Mouse (Mus musculus): ENCODE data around the gene Fosl1. TPM values are rescaled to one million over a fixed set of nuclear protein-coding genes. Genes with fewer than 3 reads are reported as not detected.
A peak's percentile ranks its signal among the peaks of the same experiment; 100 is the strongest.

Fosl1 gene
- polyA plus RNA-seq, 1 experiment from 2014 or later: 2.1 TPM

GRCm38 (mm10) chr19:5455037-5455436 lies 7.7 kb downstream of the Fosl1 start:
- DNase-seq (ENCODE audit: low read depth, low spot score) (no peak), ATAC-seq (no peak)
- H3K27me3 ChIP-seq: no peaks in the 10 kb centered on the region
- TF ChIP-seq CTCF (IDR thresholded peaks at IDR 0.05): no peak
- POLR2A ChIA-PET: interaction anchor here (2.7 to 4.2 kb wide), 3 partner anchors 7 to 33 kb away, joined by 16 to 30 read pairs (median 24); partner anchors contain the start of genes Fosl1 and Mus81
- CTCF ChIA-PET: interaction anchor here (1.0 to 6.6 kb wide), 3 partner anchors 11 to 22 kb away, joined by 3 to 62 read pairs (median 3); no protein-coding TSS in a partner anchor
- in situ Hi-C loops (cut with MboI; ENCODE audit: low pct_unique_long_range_greater_than_20kb): no loop called here

- TF ChIP-seq CTCF (IDR thresholded peaks at IDR 0.05): no peak
- ATAC-seq: no peak
- in situ Hi-C loops (cut with MboI; ENCODE audit: low pct_unique_long_range_greater_than_20kb): no loop called here
- CTCF ChIA-PET: interaction anchor here (2.6 to 6.6 kb wide), 2 partner anchors 23 to 26 kb away, joined by 12 to 62 read pairs; no protein-coding TSS in a partner anchor
- no peak for DNase-seq (ENCODE audit: low read depth, low spot score)
- POLR2A ChIA-PET: interaction anchor here (1.4 to 4.2 kb wide), 4 partner anchors 8 to 113 kb away, joined by 3 to 30 read pairs (median 20); partner anchors contain the start of genes Fosl1 and Mus81
- H3K27me3 ChIP-seq: no peaks in the 10 kb centered on the region
These were observed 8.2 kb downstream of the Fosl1 start for GRCm38 (mm10) chr19:5455568-5455967.

GRCm38 (mm10) chr19:5456241-5456921 lies 9.0 kb downstream of the Fosl1 start:
- ChIA-PET POLR2A (interaction anchor here (0.6 to 4.2 kb wide), 16 partner anchors 9 to 460 kb away, joined by 3 to 30 read pairs (median 3); partner anchors contain the start of genes AI837181, Ctsw, Drap1 and Efemp2), CTCF (interaction anchor here (0.9 to 6.6 kb wide), 5 partner anchors 10 to 73 kb away, joined by 4 to 62 read pairs (median 14); partner anchors contain the start of genes Fosl1 and Mus81)
- TF ChIP-seq CTCF (IDR thresholded peaks at IDR 0.05): no peak

GRCm38 (mm10) chr19:5456922-5457745 lies 9.8 kb downstream of the Fosl1 start:
- CTCF ChIA-PET: interaction anchor here (0.9 to 6.6 kb wide), 7 partner anchors 10 to 72 kb away, joined by 3 to 62 read pairs (median 12); partner anchors contain the start of genes Fosl1 and Mus81
- TF ChIP-seq CTCF (IDR thresholded peaks at IDR 0.05): no peak
- ATAC-seq (peak; percentile 77), DNase-seq (ENCODE audit: low read depth, low spot score) (no peak)
- POLR2A ChIA-PET: interaction anchor here (0.8 to 4.2 kb wide), 17 partner anchors 9 to 111 kb away, joined by 3 to 30 read pairs (median 4); partner anchors contain the start of genes AI837181, Ctsw, Drap1 and Efemp2
- H3K27me3 ChIP-seq: no peaks in the 10 kb centered on the region
- in situ Hi-C loops (cut with MboI; ENCODE audit: low pct_unique_long_range_greater_than_20kb): no loop called here

More at GRCm38 (mm10) chr19:5456241-5456921, 9.0 kb downstream of the Fosl1 start:
- ATAC-seq (peak; percentile 34), DNase-seq (ENCODE audit: low read depth, low spot score) (no peak)
- in situ Hi-C loops (cut with MboI; ENCODE audit: low pct_unique_long_range_greater_than_20kb): no loop called here
- no peaks in the 10 kb centered on the region for H3K27me3 ChIP-seq

DNA sequence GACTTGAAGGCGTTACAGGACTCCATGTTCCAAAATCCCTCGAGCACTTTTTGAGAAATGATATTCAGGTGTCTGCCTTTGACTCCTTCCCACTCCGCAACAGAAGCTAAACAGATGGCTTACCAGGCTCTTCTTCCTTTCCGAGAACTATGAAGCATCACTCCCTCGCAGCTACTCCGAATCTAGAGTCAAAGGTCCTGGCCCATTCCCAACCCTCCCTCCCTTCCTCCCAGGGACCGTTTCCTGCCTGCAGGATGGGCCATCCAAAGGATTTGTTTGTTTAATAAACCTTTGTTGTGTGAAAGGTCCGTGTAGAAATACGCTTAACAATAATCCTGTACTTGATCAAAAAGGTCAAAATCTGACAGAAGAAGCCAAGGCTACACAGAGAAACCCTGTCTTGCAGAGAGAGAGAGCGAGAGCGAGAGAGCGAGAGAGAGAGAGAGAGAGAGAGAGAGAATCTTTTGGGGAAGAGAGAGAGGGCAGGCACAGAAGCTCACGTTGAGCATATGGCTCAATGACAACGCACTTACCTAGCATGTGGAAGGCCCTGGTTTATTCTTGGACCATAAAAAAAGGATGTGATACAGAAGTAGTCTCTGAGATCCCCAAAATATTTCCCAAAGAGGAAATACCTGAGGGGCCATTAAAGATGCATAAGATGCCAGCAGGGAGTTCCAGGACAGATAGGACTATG lies 10.5 kb downstream of the Fosl1 start, which contains the start of gene Ccdc85b:
Gene Ccdc85b (minus strand): TSS at position 149 of the 697 bp plus-strand sequence.
- ATAC-seq: peak; percentile 8
- CTCF ChIA-PET: interaction anchor here (0.9 to 6.6 kb wide), 7 partner anchors 11 to 71 kb away, joined by 3 to 62 read pairs (median 12); partner anchors contain the start of genes Fosl1 and Mus81

GRCm38 (mm10) chr19:5459019-5459418 lies 11.7 kb downstream of the Fosl1 start:
- ChIA-PET CTCF (interaction anchor here (1.4 to 11.3 kb wide), 3 partner anchors 14 to 27 kb away, joined by 5 to 143 read pairs (median 62); partner anchors contain the start of genes Cfl1 and Mus81), POLR2A (interaction anchor here (0.7 to 4.1 kb wide), 6 partner anchors 12 to 29 kb away, joined by 3 to 30 read pairs (median 11); partner anchors contain the start of genes Efemp2 and Mus81)
- TF ChIP-seq CTCF (IDR thresholded peaks at IDR 0.05): no peak
- in situ Hi-C loops (cut with MboI; ENCODE audit: low pct_unique_long_range_greater_than_20kb): no loop called here
- no peaks in the 10 kb centered on the region for H3K27me3 ChIP-seq
- no peak for DNase-seq (ENCODE audit: low read depth, low spot score)
- ATAC-seq: no peak

More for the DNA sequence above, 10.5 kb downstream of the Fosl1 start, which contains the start of gene Ccdc85b:
- no peaks in the 10 kb centered on the region for H3K27me3 ChIP-seq
- POLR2A ChIA-PET: interaction anchor here (0.9 to 4.2 kb wide), 9 partner anchors 10 to 33 kb away, joined by 3 to 30 read pairs (median 9); partner anchors contain the start of genes Fosl1 and Mus81
- no peak for DNase-seq (ENCODE audit: low read depth, low spot score)
- in situ Hi-C loops (cut with MboI; ENCODE audit: low pct_unique_long_range_greater_than_20kb): no loop called here
- no peak for TF ChIP-seq CTCF (IDR thresholded peaks at IDR 0.05)

DNA sequence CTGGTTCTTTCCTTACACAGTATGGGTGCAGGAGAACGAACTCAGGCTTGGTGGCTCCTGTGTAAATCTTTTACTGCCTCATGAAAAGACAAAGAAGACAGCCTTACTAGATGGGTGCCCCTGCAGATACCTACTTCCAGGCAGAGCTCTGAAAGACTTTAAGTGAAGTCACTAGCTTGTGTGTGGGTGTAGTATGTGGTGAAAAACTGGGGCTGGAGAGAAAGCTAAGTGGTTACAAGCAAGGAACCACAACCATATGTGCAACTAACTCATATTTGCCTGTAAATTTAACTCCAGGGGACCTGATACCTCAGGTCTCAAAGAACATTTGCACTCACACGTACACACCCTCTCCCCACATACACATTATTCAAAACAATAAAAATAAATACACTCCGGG lies 12.5 kb downstream of the Fosl1 start:
- no peaks in the 10 kb centered on the region for H3K27me3 ChIP-seq
- in situ Hi-C loops (cut with MboI; ENCODE audit: low pct_unique_long_range_greater_than_20kb): no loop called here
- POLR2A ChIA-PET: interaction anchor here (0.7 to 4.1 kb wide), 6 partner anchors 11 to 28 kb away, joined by 3 to 29 read pairs (median 10); partner anchors contain the start of genes Efemp2 and Mus81
- CTCF ChIA-PET: interaction anchor here (0.9 to 11.3 kb wide), 4 partner anchors 15 to 36 kb away, joined by 3 to 143 read pairs (median 32); partner anchors contain the start of genes Cfl1, Drap1 and Mus81
- no peak for DNase-seq (ENCODE audit: low read depth, low spot score)
- no peak for TF ChIP-seq CTCF (IDR thresholded peaks at IDR 0.05)
- ATAC-seq: no peak

DNA sequence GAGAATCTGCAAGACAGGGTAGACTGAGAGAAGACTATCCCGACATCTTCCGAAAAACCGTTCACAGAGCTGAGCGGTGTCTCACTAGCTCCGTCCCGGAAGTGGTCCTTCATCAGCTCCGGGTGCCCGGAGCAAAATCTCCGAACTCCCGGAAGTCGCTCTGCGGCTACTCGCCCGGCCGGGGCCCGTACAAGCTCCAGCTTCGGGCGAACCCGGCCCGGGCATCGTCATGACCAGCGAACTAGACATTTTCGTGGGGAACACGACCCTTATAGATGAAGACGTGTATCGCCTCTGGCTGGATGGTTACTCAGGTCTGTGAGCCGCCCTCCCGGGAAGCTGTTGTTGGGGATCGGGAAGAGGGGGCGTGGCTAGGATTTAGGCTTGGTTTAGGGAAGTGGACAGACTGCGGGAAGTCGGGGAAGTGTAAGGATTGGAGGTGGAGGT lies 13.1 kb downstream of the Fosl1 start, which contains the start of gene Fibp:
Gene Fibp (plus strand): TSS at position 151 of the 447 bp plus-strand sequence.
- peak; percentile 29 for ATAC-seq
- ChIA-PET POLR2A (interaction anchor here (0.9 to 4.1 kb wide), 8 partner anchors 11 to 28 kb away, joined by 3 to 29 read pairs (median 5); partner anchors contain the start of genes Efemp2 and Mus81), CTCF (interaction anchor here (0.9 to 11.3 kb wide), 5 partner anchors 10 to 36 kb away, joined by 3 to 143 read pairs (median 3); partner anchors contain the start of genes Cfl1, Drap1 and Mus81)
- no peak for TF ChIP-seq CTCF (IDR thresholded peaks at IDR 0.05)
- in situ Hi-C loops (cut with MboI; ENCODE audit: low pct_unique_long_range_greater_than_20kb): no loop called here
- DNase-seq (ENCODE audit: low read depth, low spot score): no peak
- H3K27me3 ChIP-seq: no peaks in the 10 kb centered on the region
